Mouse (Mus musculus) limb, embryonic 11.5 days (tissue): Measurements from ENCODE around the gene Gabpb2. TPM values are rescaled to one million over a fixed set of nuclear protein-coding genes. Genes with fewer than 3 reads are reported as not detected.

Experiments used
- microRNA-seq: library from miRNA; unstranded; fragments of <30 nt; microRNA quantifications from one replicate; pipeline ENCODE4, GENCODE M21; 2016
- polyA plus RNA-seq: library from polyadenylated mRNA; unstranded; fragments of >200 nt; fragmentation: Nextera tagmentation; extraction: Ambion mirVana; gene quantifications from 2 replicates; pipeline ENCODE4 v1.2.1, GENCODE M21; 2014

Gabpb2 gene
- polyA plus RNA-seq, 1 experiment from 2014 or later, result 8.9 TPM

Small RNA genes within 50 kb of the gene (microRNA-seq; reads per million reads assigned to microRNA genes)
- gene Mir8099-1, result not detected

Other genes with a start within 250 kb of the Gabpb2 start
- gene Pi4kb, start 243.2 kb downstream of the Gabpb2 start, polyA plus RNA-seq, result 25.0 and 28.0 TPM in 2 replicates
- gene Zfp687, start 202.5 kb downstream of the Gabpb2 start, polyA plus RNA-seq, result 28.5 and 33.5 TPM in 2 replicates
- 331 and 340 TPM in 2 replicates for gene Psmd4, start 175.3 kb downstream of the Gabpb2 start, polyA plus RNA-seq
- gene Pip5k1a, start 111.0 kb downstream of the Gabpb2 start, polyA plus RNA-seq, result 15.4 and 17.3 TPM in 2 replicates
- 254 and 281 TPM in 2 replicates for gene Vps72, start 106.9 kb downstream of the Gabpb2 start, polyA plus RNA-seq
- 0.72 and 0.88 TPM in 2 replicates for gene Tmod4, start 93.4 kb downstream of the Gabpb2 start, polyA plus RNA-seq
- 67.7 and 76.8 TPM in 2 replicates for gene Scnm1, start 83.9 kb downstream of the Gabpb2 start, polyA plus RNA-seq
- gene Lysmd1, start 83.8 kb downstream of the Gabpb2 start, polyA plus RNA-seq, result 12.8 and 13.3 TPM in 2 replicates
- gene Tnfaip8l2, start 75.6 kb downstream of the Gabpb2 start, polyA plus RNA-seq, result 1.6 TPM in 2 replicates
- 12.8 and 15.2 TPM in 2 replicates for gene Sema6c, start 57.5 kb downstream of the Gabpb2 start, polyA plus RNA-seq
- gene Cdc42se1, start 10.8 kb upstream of the Gabpb2 start, polyA plus RNA-seq, result 80.1 and 89.6 TPM in 2 replicates
- 14.8 and 18.2 TPM in 2 replicates for gene Mllt11, start 14.3 kb upstream of the Gabpb2 start, polyA plus RNA-seq
- 0.53 and 0.82 TPM in 2 replicates for gene Gm128, start 23.7 kb upstream of the Gabpb2 start, polyA plus RNA-seq
- 1.1 and 1.6 TPM in 2 replicates for gene Bnipl, start 33.3 kb upstream of the Gabpb2 start, polyA plus RNA-seq
- 34.9 and 35.4 TPM in 2 replicates for gene Mindy1, start 63.4 kb upstream of the Gabpb2 start, polyA plus RNA-seq
- gene Prune1, start 64.2 kb upstream of the Gabpb2 start, polyA plus RNA-seq, result 26.8 and 27.6 TPM in 2 replicates
- 1.6 and 1.8 TPM in 2 replicates for gene Anxa9, start 89.3 kb upstream of the Gabpb2 start, polyA plus RNA-seq
- gene Cers2, start 96.9 kb upstream of the Gabpb2 start, polyA plus RNA-seq, result 132 and 138 TPM in 2 replicates
- gene Setdb1, start 139.3 kb upstream of the Gabpb2 start, polyA plus RNA-seq, result 62.3 and 67.8 TPM in 2 replicates
- 0.27 TPM in 1 of 2 replicates, not detected in the other for gene 4930558C23Rik, start 184.9 kb upstream of the Gabpb2 start, polyA plus RNA-seq
- 32.0 and 37.1 TPM in 2 replicates for gene Arnt, start 216.5 kb upstream of the Gabpb2 start, polyA plus RNA-seq